Mouse (Mus musculus) ES-E14 (cell line): Measurements from ENCODE around the gene Mmel1. TPM values are rescaled to one million over a fixed set of nuclear protein-coding genes. Genes with fewer than 3 reads are reported as not detected.
A peak's percentile ranks its signal among the peaks of the same experiment; 100 is the strongest.

Source experiments
- DNase-seq: peaks from one replicate; pipeline ENCODE4 v3.0.0-alpha.2; 2013; ENCODE audit warnings: low read depth, low spot score
- H3K27ac ChIP-seq: 2 replicates; pipeline ENCODE4 v1.5.1; 2012; ENCODE audit warnings: low read depth, mild to moderate bottlenecking, low read length, moderate library complexity, mixed read lengths; ENCODE audit not compliant: poor library complexity, insufficient read depth, severe bottlenecking
- H3K36me3 ChIP-seq: 2 replicates; pipeline ENCODE4 v1.6.1; 2012; ENCODE audit warnings: mild to moderate bottlenecking, low read length, moderate library complexity, mixed read lengths; ENCODE audit not compliant: control insufficient read depth, poor library complexity, insufficient read depth, severe bottlenecking
- H3K4me1 ChIP-seq, 2 experiments: fragments of 150-350 bp in 1 of 2; sonication (generic) in 1 of 2; 2 replicates each; pipeline ENCODE4 v1.6.1; 2012; ENCODE audit warnings: low read length in 2 of 2, mild to moderate bottlenecking in 1 of 2, mixed read lengths in 1 of 2; ENCODE audit not compliant: control insufficient read depth in 2 of 2, insufficient read depth in 2 of 2, poor library complexity in 1 of 2
- H3K4me3 ChIP-seq, 2 experiments: fragments of 150-350 bp in 1 of 2; sonication (generic) in 1 of 2; 2 replicates each; pipeline ENCODE4 v1.5.1; 2012; ENCODE audit warnings: low read length in 2 of 2, low read depth in 1 of 2, mild to moderate bottlenecking in 1 of 2, mixed read lengths in 1 of 2; ENCODE audit not compliant: insufficient read depth in 1 of 2, poor library complexity in 1 of 2, severe bottlenecking in 1 of 2
- H3K9ac ChIP-seq: 2 replicates; pipeline ENCODE4 v1.6.1; 2012; ENCODE audit warnings: low read depth, mild to moderate bottlenecking, low read length, mixed read lengths; ENCODE audit not compliant: poor library complexity, insufficient read depth, severe bottlenecking
- H3K9me3 ChIP-seq: fragments of 150-350 bp; sonication (generic); 2 replicates; pipeline ENCODE4 v1.6.1; 2012; ENCODE audit warnings: low read depth, mild to moderate bottlenecking, low read length; ENCODE audit not compliant: control insufficient read depth, insufficient read depth
- CHD2 ChIP-seq: IDR thresholded peaks from 2 replicates; pipeline ENCODE4 v1.6.1; 2014; ENCODE audit warnings: mild to moderate bottlenecking, low read depth, low read length, inconsistent platforms
- HCFC1 ChIP-seq: IDR thresholded peaks from 2 replicates; pipeline ENCODE4 v1.6.1; 2012; ENCODE audit warnings: low read length, inconsistent platforms, borderline replicate concordance; ENCODE audit not compliant: insufficient read depth
- MAFK ChIP-seq: IDR thresholded peaks from 2 replicates; pipeline ENCODE4 v1.6.1; 2014; ENCODE audit warnings: mild to moderate bottlenecking, low read depth, low read length, inconsistent platforms; ENCODE audit not compliant: insufficient read depth
- ZC3H11A ChIP-seq: IDR thresholded peaks from 2 replicates; pipeline ENCODE4 v1.6.1; 2012; ENCODE audit warnings: low read depth, mild to moderate bottlenecking, inconsistent platforms, low read length, borderline replicate concordance
- ZNF384 ChIP-seq: IDR thresholded peaks from 2 replicates; pipeline ENCODE4 v1.6.1; 2012; ENCODE audit warnings: low read depth, low read length, inconsistent platforms
- in situ Hi-C, 2 experiments: fragments of 600-800 bp; cut with MboI; formaldehyde crosslinking; loops; one replicate each; pipeline ENCODE4 v1.15.1; 2025; ENCODE audit warnings: low sequenced_read_pairs in 2 of 2, inconsistent platforms in 1 of 2; ENCODE audit not compliant: unreplicated experiment in 2 of 2
- total RNA-seq: library from RNA; depleted of rRNA; stranded (reverse); fragments of 300-350 nt; gene quantifications from 2 replicates; pipeline ENCODE4 v1.2.3, GENCODE M21; 2012; rRNA removed

The Mmel1 gene
- 2.4 and 3.1 TPM in 2 replicates for total RNA-seq

GRCm38 (mm10) chr4:154869440-154869839, at the start of gene Mmel1:
Gene Mmel1, plus strand, starts transcription at chr4:154869585.
- in situ Hi-C loops: no loop called here
- no peak within 1 kb of the TSS for H3K27ac ChIP-seq
- no peak within 1 kb of the TSS for H3K9ac ChIP-seq
- TF ChIP-seq HCFC1 (no peak), MAFK (no peak), CHD2 (no peak), ZC3H11A (no peak), ZNF384 (no peak)
- H3K36me3 ChIP-seq: no peaks in the 10 kb centered on the region
- H3K4me1 ChIP-seq: peaks cover 0 to 10% of the 10 kb centered on the region in 2 experiments; a peak in 1 of 4 replicates
- no peak within 1 kb of the TSS for H3K4me3 ChIP-seq
- DNase-seq: no peak
- H3K9me3 ChIP-seq: no peaks in the 10 kb centered on the region

GRCm38 (mm10) chr4:154825662-154826061, 43.7 kb upstream of the Mmel1 start:
- Histone ChIP-seq H3K9me3 (no peaks in the 10 kb centered on the region), H3K36me3 (no peaks in the 10 kb centered on the region), H3K4me3 (no peak overlapping the region), H3K27ac (no peak overlapping the region), H3K9ac (no peak overlapping the region), H3K4me1 (no peaks in the 10 kb centered on the region)
- DNase-seq: peak; percentile 46
- TF ChIP-seq CHD2: no peak
- in situ Hi-C loops: no loop called here

GRCm38 (mm10) chr4:154826224-154826623, 43.2 kb upstream of the Mmel1 start:
- no peaks in the 10 kb centered on the region for H3K4me1 ChIP-seq
- H3K27ac ChIP-seq: no peak overlapping the region
- no peaks in the 10 kb centered on the region for H3K9me3 ChIP-seq
- in situ Hi-C loops: no loop called here
- H3K9ac ChIP-seq: no peak overlapping the region
- TF ChIP-seq ZNF384 (no peak), HCFC1 (no peak), CHD2 (no peak), ZC3H11A (no peak), MAFK (no peak)
- DNase-seq: no peak
- H3K4me3 ChIP-seq: no peak overlapping the region
- H3K36me3 ChIP-seq: no peaks in the 10 kb centered on the region

GRCm38 (mm10) chr4:154827181-154827580, 42.2 kb upstream of the Mmel1 start:
- Histone ChIP-seq H3K27ac (no peak overlapping the region), H3K4me3 (no peak overlapping the region), H3K9me3 (no peaks in the 10 kb centered on the region), H3K36me3 (no peaks in the 10 kb centered on the region), H3K9ac (no peak overlapping the region), H3K4me1 (no peaks in the 10 kb centered on the region)
- TF ChIP-seq CHD2: no peak
- TF ChIP-seq MAFK: no peak
- TF ChIP-seq ZC3H11A: no peak
- TF ChIP-seq HCFC1: no peak
- TF ChIP-seq ZNF384: no peak
- no peak for DNase-seq
- in situ Hi-C loops: no loop called here

GRCm38 (mm10) chr4:154827861-154828610, 41.3 kb upstream of the Mmel1 start:
- Histone ChIP-seq H3K9me3 (no peaks in the 10 kb centered on the region), H3K36me3 (no peaks in the 10 kb centered on the region), H3K4me3 (no peak overlapping the region), H3K27ac (no peak overlapping the region), H3K4me1 (no peaks in the 10 kb centered on the region), H3K9ac (no peak overlapping the region)
- DNase-seq: no peak
- TF ChIP-seq ZNF384 (no peak), HCFC1 (no peak), ZC3H11A (no peak), MAFK (no peak), CHD2 (no peak)
- in situ Hi-C loops: no loop called here
